Mouse (Mus musculus) intestine, embryonic 14.5 days (tissue): ENCODE results near the gene Runx2. TPM values are rescaled to one million over a fixed set of nuclear protein-coding genes. Genes with fewer than 3 reads are reported as not detected.

Experiments
- ATAC-seq: fragments of 200-750 bp; cut with Nextera tagmentation; replicated peaks from 2 replicates; pipeline ENCODE4 v1.8.0; 2017; ENCODE audit warnings: low read depth, moderate number of reproducible peaks, moderate TSS enrichment, moderate library complexity; ENCODE audit not compliant: low FRiP score, low TSS enrichment
- DNase-seq: peaks from one replicate; pipeline ENCODE4 v3.0.0-alpha.2; 2018; ENCODE audit warnings: low spot score
- H3K27ac ChIP-seq: fragments of 300-500 bp; sonication (generic); 2 replicates; pipeline ENCODE4 v1.5.1; 2014; ENCODE audit warnings: low read depth, mild to moderate bottlenecking, control low read depth
- H3K27me3 ChIP-seq: fragments of 300-500 bp; sonication (generic); replicated peaks from 2 replicates; pipeline ENCODE4 v1.6.1; 2014; ENCODE audit warnings: low read length, control low read depth; ENCODE audit not compliant: control insufficient read depth, insufficient read depth
- H3K36me3 ChIP-seq: fragments of 300-500 bp; sonication (generic); 2 replicates; pipeline ENCODE4 v1.6.1; 2014; ENCODE audit warnings: low read length, control low read depth; ENCODE audit not compliant: control insufficient read depth, insufficient read depth
- H3K4me1 ChIP-seq: fragments of 300-500 bp; sonication (generic); replicated peaks from 2 replicates; pipeline ENCODE4 v1.6.1; 2014; ENCODE audit warnings: low read length, control low read depth, mixed read lengths; ENCODE audit not compliant: control insufficient read depth, insufficient read depth
- H3K4me2 ChIP-seq: fragments of 300-500 bp; sonication (generic); 2 replicates; pipeline ENCODE4 v1.6.1; 2014; ENCODE audit warnings: low read length
- H3K4me3 ChIP-seq: fragments of 300-500 bp; sonication (generic); 2 replicates; pipeline ENCODE4 v1.5.1; 2014; ENCODE audit warnings: low read depth, low read length, control low read depth, mixed read lengths
- H3K9ac ChIP-seq: fragments of 300-500 bp; sonication (generic); 2 replicates; pipeline ENCODE4 v1.6.1; 2014; ENCODE audit warnings: mild to moderate bottlenecking, low read length
- H3K9me3 ChIP-seq: fragments of 300-500 bp; sonication (generic); 2 replicates; pipeline ENCODE4 v1.6.1; 2016; ENCODE audit warnings: low read length, control low read depth; ENCODE audit not compliant: control insufficient read depth
- WGBS: fragments of 180-500 bp; shearing (Covaris S2); extraction: QIAGEN DNeasy Blood & Tissue Kit; methylation state at CpG from one replicate; pipeline ENCODE4 v1.1.7; 2014; 5-methylcytosine and 5-hydroxymethylcytosine counted together
- polyA plus RNA-seq: library from polyadenylated mRNA; unstranded; fragments of >200 nt; fragmentation: Nextera tagmentation; extraction: Ambion mirVana; gene quantifications from 2 replicates; pipeline ENCODE4 v1.2.1, GENCODE M21; 2014

The Runx2 gene
- polyA plus RNA-seq, 1 experiment from 2014 or later = 1.1 TPM

DNA sequence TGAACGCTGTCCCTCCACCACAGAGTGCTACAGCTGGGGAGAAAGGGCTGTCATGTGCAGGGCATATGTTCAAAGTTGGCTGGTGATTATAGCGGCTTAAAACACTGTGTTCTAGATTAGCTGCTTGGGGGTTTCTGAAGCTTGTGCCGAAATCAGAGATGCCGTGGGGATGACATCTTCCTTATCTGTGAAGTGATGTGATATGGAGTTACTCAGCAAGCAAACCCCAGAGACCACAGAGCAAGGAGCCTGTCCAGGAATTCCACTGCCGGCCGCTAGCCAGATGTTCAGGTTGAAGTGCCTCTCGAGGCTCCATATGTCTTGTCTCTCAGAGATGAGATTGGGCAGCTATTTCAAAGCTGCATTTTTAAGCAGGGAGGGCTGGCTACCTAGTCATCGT lies 267.8 kb downstream of the Runx2 start:
- Histone ChIP-seq H3K4me2 (no peak overlapping the region), H3K9ac (no peak overlapping the region), H3K4me1 (no peaks in the 10 kb centered on the region), H3K9me3 (no peaks in the 10 kb centered on the region), H3K36me3 (no peaks in the 10 kb centered on the region), H3K27ac (no peak overlapping the region), H3K4me3 (no peak overlapping the region), H3K27me3 (peaks cover 20% of the 10 kb centered on the region)
- WGBS = 35% methylated on average over 8 of the region's 8 CpGs
- DNase-seq = no peak
- no peak for ATAC-seq

DNA sequence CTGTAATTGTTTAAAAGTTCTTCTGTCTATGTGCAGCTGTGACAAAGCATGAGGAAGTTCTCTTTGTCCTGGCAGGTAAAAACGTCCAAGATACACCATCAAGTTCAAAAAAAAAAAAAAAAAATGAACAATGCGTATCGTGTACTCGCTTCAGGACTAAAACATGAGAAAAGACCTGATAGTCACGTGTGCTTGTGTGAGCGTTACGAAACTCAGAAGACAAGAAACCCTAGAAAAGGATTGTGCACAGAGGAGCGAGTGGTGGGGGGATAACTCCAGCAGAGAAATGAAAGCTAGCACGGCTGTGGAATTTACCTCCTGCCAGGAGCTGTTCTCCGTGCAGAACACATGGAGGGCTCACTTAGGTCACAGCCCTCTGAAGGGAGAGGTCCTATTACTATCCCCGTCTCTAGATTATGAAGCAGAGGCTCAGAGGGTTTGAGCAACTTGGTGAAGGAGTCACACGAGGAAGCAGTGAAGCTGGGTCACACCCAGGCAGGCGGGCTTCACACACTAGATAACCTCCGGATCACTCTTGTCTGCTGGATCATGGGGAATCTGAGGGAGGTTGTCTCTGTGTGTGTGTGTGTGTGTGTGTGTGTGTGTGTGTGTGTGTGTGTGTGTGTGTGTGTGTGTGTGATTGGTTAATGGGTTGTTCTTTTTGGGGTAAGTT lies 269.3 kb downstream of the Runx2 start:
- no peak overlapping the region for H3K27ac ChIP-seq
- no peaks in the 10 kb centered on the region for H3K4me1 ChIP-seq
- H3K4me3 ChIP-seq = no peak overlapping the region
- ATAC-seq (no peak), DNase-seq (no peak)
- H3K27me3 ChIP-seq = peaks cover 20% of the 10 kb centered on the region
- H3K4me2 ChIP-seq = no peak overlapping the region
- H3K36me3 ChIP-seq = no peaks in the 10 kb centered on the region
- no peaks in the 10 kb centered on the region for H3K9me3 ChIP-seq
- no peak overlapping the region for H3K9ac ChIP-seq
- 46% methylated on average over 14 of the region's 14 CpGs for WGBS

DNA sequence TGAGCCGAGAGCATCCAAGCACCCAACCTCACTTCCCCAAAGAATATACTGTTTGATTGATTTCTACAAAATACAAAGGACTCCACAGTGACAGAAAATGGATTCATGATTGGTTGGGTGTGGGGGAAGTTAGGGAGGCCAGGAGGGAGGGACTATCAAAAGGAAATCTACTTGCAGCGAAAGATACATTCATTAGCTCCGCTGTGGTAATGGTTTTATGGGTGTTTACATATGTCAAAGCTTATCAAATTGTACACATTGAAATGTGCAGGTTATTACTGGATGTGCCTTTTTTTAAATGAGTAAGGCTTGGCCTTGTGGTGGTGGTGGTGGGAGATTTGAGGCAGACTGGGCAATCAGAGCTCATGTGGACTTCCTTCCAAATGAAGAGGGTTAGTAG lies 271.9 kb downstream of the Runx2 start:
- Histone ChIP-seq H3K4me2 (no peak overlapping the region), H3K9ac (no peak overlapping the region), H3K27me3 (peaks cover 24% of the 10 kb centered on the region; the same call in 1 of the 2 replicates), H3K36me3 (no peaks in the 10 kb centered on the region), H3K4me3 (no peak overlapping the region), H3K27ac (no peak overlapping the region), H3K9me3 (no peaks in the 10 kb centered on the region), H3K4me1 (no peaks in the 10 kb centered on the region)
- no peak for DNase-seq
- WGBS = 71% methylated on average over 3 of the region's 3 CpGs
- ATAC-seq = no peak

DNA sequence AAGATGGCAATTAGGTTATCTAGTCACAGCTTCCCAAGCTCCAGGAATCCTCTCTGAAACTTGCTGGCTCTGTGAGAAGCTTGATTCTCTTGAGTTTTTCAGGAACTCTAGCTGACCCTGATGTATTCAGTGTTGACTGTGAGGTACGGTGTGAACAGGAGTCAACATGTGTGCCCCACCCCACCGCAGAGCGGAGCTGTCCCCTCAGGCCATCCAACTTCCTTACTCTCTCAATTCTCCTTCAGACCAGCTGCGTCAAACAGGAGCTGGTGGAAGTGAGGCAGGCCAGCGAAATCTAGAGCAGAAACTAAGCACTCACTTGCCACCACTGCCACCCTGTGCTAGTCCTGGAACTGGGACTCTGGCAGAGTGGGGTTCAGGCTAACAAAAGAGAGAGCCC lies 273.9 kb downstream of the Runx2 start:
- Histone ChIP-seq H3K9ac (no peak overlapping the region), H3K36me3 (no peaks in the 10 kb centered on the region), H3K4me3 (no peak overlapping the region), H3K27ac (no peak overlapping the region), H3K9me3 (no peaks in the 10 kb centered on the region), H3K4me1 (no peaks in the 10 kb centered on the region), H3K27me3 (0 out of 2 replicates have a peak, but pooled peaks cover 20% of the 10 kb centered on the region), H3K4me2 (no peak overlapping the region)
- DNase-seq (no peak), ATAC-seq (no peak)
- 47% methylated on average over 5 of the region's 5 CpGs for WGBS

DNA sequence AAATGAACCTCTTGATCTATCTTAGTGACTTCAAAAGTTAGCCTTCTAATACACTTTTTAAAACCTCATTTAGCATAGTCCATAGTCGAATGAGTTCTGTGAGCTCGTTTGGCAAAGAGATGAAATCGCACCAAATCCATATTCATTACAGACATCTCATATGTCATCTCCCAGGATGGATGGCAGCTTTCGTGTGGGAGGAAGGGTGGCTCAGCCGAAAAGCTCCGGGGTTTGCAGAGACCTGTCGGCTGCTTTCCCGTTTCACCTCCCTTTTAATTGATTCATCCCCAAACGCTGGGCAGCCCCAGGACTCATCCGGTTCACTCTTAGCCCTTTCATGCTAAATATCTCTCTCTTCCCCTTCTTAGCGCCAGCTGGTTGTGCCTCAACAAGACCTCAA lies 275.7 kb downstream of the Runx2 start:
- no peaks in the 10 kb centered on the region for H3K4me1 ChIP-seq
- no peak overlapping the region for H3K9ac ChIP-seq
- no peaks in the 10 kb centered on the region for H3K36me3 ChIP-seq
- ATAC-seq (no peak), DNase-seq (no peak)
- no peak overlapping the region for H3K4me3 ChIP-seq
- no peaks in the 10 kb centered on the region for H3K9me3 ChIP-seq
- 62% methylated on average over 11 of the region's 11 CpGs for WGBS
- H3K27me3 ChIP-seq = 0 out of 2 replicates have a peak, but pooled peaks cover 17% of the 10 kb centered on the region
- H3K4me2 ChIP-seq = no peak overlapping the region
- H3K27ac ChIP-seq = no peak overlapping the region

DNA sequence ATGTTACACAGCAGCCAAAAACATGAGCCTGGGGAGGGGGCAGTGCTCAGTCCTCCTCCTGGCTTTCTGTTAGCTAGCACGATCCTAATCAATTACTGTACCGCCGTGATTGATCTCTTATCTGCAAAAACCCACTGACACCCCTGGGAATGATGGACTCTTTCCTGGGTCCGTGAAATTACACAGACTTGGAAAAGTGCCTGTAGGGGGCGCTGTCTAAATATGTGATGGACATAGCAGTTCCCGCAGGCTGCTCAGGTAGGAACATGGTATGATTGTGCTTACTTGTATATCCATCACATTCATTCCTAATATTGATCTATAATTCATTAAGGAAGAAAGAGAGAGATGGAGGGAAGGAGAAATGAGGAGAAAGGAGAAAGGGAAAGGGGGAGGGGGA lies 284.6 kb downstream of the Runx2 start:
- Histone ChIP-seq H3K27ac (no peak overlapping the region), H3K9ac (no peak overlapping the region), H3K36me3 (no peaks in the 10 kb centered on the region), H3K4me2 (no peak overlapping the region), H3K4me3 (no peak overlapping the region), H3K9me3 (no peaks in the 10 kb centered on the region), H3K27me3 (no peaks in the 10 kb centered on the region), H3K4me1 (no peaks in the 10 kb centered on the region)
- DNase-seq (no peak), ATAC-seq (no peak)
- 79% methylated on average over 6 of the region's 6 CpGs for WGBS

DNA sequence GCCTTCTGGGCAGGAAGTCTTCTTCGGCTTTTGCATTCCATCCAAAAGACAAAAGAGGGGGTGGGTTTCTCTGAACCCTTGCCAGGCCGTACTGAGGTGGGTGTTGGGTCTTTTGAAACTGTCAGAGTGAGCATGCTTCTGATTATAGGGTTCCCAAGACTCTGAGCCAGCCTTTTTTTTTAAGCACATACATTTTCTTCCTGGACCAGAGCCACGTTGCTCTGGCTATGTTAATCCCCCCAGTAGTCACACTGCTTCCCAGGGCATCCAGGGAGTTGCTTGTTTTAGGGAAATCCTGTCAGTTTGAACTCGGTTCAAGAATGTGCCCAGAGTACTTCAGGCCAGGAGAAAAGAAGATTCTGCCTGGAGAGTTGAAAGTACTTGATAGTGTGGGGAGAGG lies 286.0 kb downstream of the Runx2 start:
- DNase-seq (no peak), ATAC-seq (no peak)
- H3K4me3 ChIP-seq = no peak overlapping the region
- H3K9ac ChIP-seq = no peak overlapping the region
- H3K4me1 ChIP-seq = no peaks in the 10 kb centered on the region
- H3K36me3 ChIP-seq = no peaks in the 10 kb centered on the region
- no peak overlapping the region for H3K4me2 ChIP-seq
- H3K27me3 ChIP-seq = no peaks in the 10 kb centered on the region
- WGBS = 41% methylated on average over 4 of the region's 4 CpGs
- no peak overlapping the region for H3K27ac ChIP-seq
- no peaks in the 10 kb centered on the region for H3K9me3 ChIP-seq

DNA sequence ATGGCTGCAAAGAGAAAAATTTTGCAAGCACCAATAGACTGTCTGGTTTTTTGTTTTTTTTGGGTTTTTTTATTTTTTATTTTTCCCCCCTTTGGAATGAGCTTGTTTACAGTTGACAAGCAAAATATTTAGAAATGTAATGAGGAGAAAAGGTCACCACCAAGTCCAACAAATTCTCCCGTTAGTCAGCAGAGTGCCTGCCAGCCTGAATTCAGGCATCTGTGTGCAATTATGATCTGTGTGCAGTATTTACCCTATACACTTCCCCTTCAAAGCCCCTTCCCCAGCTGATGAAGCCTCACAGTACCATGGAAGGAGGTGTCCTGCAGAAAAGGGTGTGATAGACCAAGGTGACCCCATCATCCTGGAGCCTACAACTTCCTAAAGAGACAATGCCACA lies 290.5 kb downstream of the Runx2 start:
- no peak for ATAC-seq
- Histone ChIP-seq H3K27me3 (no peaks in the 10 kb centered on the region), H3K4me2 (no peak overlapping the region), H3K9me3 (no peaks in the 10 kb centered on the region), H3K9ac (no peak overlapping the region), H3K36me3 (no peaks in the 10 kb centered on the region), H3K27ac (no peak overlapping the region), H3K4me1 (0 out of 2 replicates have a peak, but pooled peaks cover under 1% of the 10 kb centered on the region), H3K4me3 (no peak overlapping the region)
- 40% methylated on average over 1 of the region's 1 CpGs for WGBS
- DNase-seq = no peak

DNA sequence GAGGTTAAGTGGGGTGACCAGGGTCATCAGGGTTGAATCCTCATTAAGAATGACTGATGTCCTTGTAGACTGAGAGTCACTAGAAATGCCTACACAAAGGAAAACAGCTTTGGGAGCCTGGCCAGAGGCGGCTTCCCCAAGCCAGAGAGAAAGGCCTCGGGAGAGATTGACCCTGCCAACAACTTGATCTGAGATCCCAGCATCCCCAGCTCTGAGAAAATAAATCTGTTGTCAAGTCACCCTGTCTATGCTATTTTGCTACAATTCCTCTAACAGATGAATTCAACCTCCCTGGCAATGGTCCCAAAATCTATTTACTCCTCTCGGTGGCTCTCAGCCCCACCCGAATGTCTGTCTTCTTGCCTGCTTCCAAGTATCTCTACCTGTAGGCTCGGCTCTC lies 291.7 kb downstream of the Runx2 start:
- no peaks in the 10 kb centered on the region for H3K9me3 ChIP-seq
- H3K4me2 ChIP-seq = no peak overlapping the region
- no peaks in the 10 kb centered on the region for H3K27me3 ChIP-seq
- 50% methylated on average over 5 of the region's 5 CpGs for WGBS
- H3K4me1 ChIP-seq = 0 out of 2 replicates have a peak, but pooled peaks cover 2% of the 10 kb centered on the region
- no peak for ATAC-seq
- no peak overlapping the region for H3K4me3 ChIP-seq
- H3K36me3 ChIP-seq = no peaks in the 10 kb centered on the region
- H3K9ac ChIP-seq = no peak overlapping the region
- no peak for DNase-seq
- H3K27ac ChIP-seq = no peak overlapping the region
